Mouse (Mus musculus): ENCODE measurements around the gene Qpct. TPM values are rescaled to one million over a fixed set of nuclear protein-coding genes. Genes with fewer than 3 reads are reported as not detected.

Qpct gene
- total RNA-seq, 1 experiment = 2.2 TPM

DNA sequence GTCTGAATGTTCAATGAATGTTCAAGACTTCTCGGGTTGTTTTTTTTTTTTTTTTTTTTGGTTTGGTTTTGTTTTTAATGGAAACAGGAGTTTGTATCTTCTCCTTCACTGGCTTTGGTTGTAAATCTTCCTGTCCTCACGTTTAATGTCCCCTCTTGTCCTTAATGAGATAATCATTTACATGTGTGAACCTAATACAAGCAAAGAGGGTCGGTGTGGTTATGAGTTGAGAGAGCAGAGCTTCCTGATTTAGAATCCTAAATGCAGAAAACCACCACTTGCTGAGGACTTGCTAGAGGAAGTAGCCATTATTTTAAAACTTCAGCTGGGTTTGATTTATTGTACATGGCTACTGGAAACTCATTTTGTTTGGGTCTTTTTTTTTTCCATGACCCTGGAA, 29.0 kb upstream of the Qpct start:
- no peak for TF ChIP-seq MAFK (IDR thresholded peaks at IDR 0.05; ENCODE audit: insufficient read depth, low read depth, low read length)
- no peak for TF ChIP-seq ZNF384 (IDR thresholded peaks at IDR 0.05; ENCODE audit: low read depth, low read length)
- TF ChIP-seq CHD2 (IDR thresholded peaks at IDR 0.05; ENCODE audit: low read depth, low read length) = no peak
- TF ChIP-seq ZC3H11A (IDR thresholded peaks at IDR 0.05; ENCODE audit: borderline replicate concordance, low read depth, low read length) = no peak
- no peak for TF ChIP-seq HCFC1 (IDR thresholded peaks at IDR 0.05; ENCODE audit: borderline replicate concordance, insufficient read depth, low read length)
- Histone ChIP-seq H3K36me3 (ENCODE audit: control insufficient read depth, insufficient read depth, low read length, poor library complexity, severe bottlenecking) (no peaks in the 10 kb centered on the region), H3K27ac (ENCODE audit: insufficient read depth, low read depth, low read length, poor library complexity, severe bottlenecking) (no peak overlapping the region), H3K9me3 (ENCODE audit: control insufficient read depth, insufficient read depth, low read depth, low read length) (no peaks in the 10 kb centered on the region), H3K9ac (ENCODE audit: insufficient read depth, low read depth, low read length, poor library complexity, severe bottlenecking) (no peak overlapping the region), H3K4me1 (ENCODE audit: control insufficient read depth in 2 of 2, insufficient read depth in 2 of 2, low read length in 2 of 2, poor library complexity in 1 of 2) (no peaks in the 10 kb centered on the region), H3K4me3 (ENCODE audit: insufficient read depth in 1 of 2, low read depth in 1 of 2, low read length in 2 of 2, poor library complexity in 1 of 2, severe bottlenecking in 1 of 2) (no peak overlapping the region)
- in situ Hi-C loops (cut with MboI; ENCODE audit: low sequenced_read_pairs in 2 of 2, unreplicated experiment in 2 of 2) = no loop called here
- DNase-seq (ENCODE audit: low read depth, low spot score) = no peak

DNA sequence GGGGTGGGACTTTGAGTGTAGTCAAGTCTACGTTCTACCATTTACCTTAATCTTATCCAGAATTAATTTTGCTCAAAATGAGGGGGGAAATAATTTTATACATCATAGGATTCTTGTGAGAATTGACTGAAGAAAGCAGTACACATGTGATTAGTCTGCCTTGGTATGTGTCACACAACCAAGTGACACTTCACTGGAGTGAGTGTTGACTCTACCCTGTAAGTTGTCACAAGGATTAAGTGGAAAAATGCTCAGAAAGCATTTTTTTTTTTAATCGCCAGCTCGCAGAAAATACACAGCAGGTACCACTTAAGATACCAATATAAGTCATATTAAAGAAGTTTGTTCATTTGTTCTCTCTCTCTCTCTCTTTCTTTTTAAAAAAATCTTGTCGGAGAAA, 27.2 kb upstream of the Qpct start:
- TF ChIP-seq CHD2 (IDR thresholded peaks at IDR 0.05; ENCODE audit: low read depth, low read length) (no peak), ZNF384 (IDR thresholded peaks at IDR 0.05; ENCODE audit: low read depth, low read length) (no peak), MAFK (IDR thresholded peaks at IDR 0.05; ENCODE audit: insufficient read depth, low read depth, low read length) (no peak), HCFC1 (IDR thresholded peaks at IDR 0.05; ENCODE audit: borderline replicate concordance, insufficient read depth, low read length) (no peak), ZC3H11A (IDR thresholded peaks at IDR 0.05; ENCODE audit: borderline replicate concordance, low read depth, low read length) (no peak)
- no peak overlapping the region for H3K27ac ChIP-seq (ENCODE audit: insufficient read depth, low read depth, low read length, poor library complexity, severe bottlenecking)
- in situ Hi-C loops (cut with MboI; ENCODE audit: low sequenced_read_pairs in 2 of 2, unreplicated experiment in 2 of 2) = no loop called here
- no peak overlapping the region for H3K9ac ChIP-seq (ENCODE audit: insufficient read depth, low read depth, low read length, poor library complexity, severe bottlenecking)
- no peaks in the 10 kb centered on the region for H3K4me1 ChIP-seq (ENCODE audit: control insufficient read depth in 2 of 2, insufficient read depth in 2 of 2, low read length in 2 of 2, poor library complexity in 1 of 2)
- no peaks in the 10 kb centered on the region for H3K36me3 ChIP-seq (ENCODE audit: control insufficient read depth, insufficient read depth, low read length, poor library complexity, severe bottlenecking)
- no peak overlapping the region for H3K4me3 ChIP-seq (ENCODE audit: insufficient read depth in 1 of 2, low read depth in 1 of 2, low read length in 2 of 2, poor library complexity in 1 of 2, severe bottlenecking in 1 of 2)
- H3K9me3 ChIP-seq (ENCODE audit: control insufficient read depth, insufficient read depth, low read depth, low read length) = no peaks in the 10 kb centered on the region
- no peak for DNase-seq (ENCODE audit: low read depth, low spot score)

DNA sequence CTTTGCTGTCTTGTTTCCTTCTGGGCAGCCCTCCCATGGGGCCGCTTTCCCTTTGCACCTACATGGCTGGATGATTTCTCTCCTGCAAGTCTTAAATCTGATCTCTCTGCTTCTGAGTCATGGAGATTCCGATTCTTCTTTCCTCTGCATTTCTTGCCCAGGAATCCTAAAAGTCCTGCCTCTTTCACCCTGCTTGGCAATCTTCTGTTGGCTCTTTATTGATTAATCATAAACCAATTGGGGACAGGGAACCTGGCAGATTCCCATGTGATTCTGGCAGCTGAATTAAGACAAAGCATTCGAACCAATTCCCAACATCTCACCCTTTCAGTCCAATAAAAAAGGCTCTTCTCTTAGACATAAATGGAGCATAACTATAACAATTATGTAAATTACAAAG, 22.5 kb upstream of the Qpct start:
- in situ Hi-C loops (cut with MboI; ENCODE audit: low sequenced_read_pairs in 2 of 2, unreplicated experiment in 2 of 2) = no loop called here
- Histone ChIP-seq H3K4me1 (ENCODE audit: control insufficient read depth in 2 of 2, insufficient read depth in 2 of 2, low read length in 2 of 2, poor library complexity in 1 of 2) (no peaks in the 10 kb centered on the region), H3K27ac (ENCODE audit: insufficient read depth, low read depth, low read length, poor library complexity, severe bottlenecking) (no peak overlapping the region), H3K9ac (ENCODE audit: insufficient read depth, low read depth, low read length, poor library complexity, severe bottlenecking) (no peak overlapping the region), H3K36me3 (ENCODE audit: control insufficient read depth, insufficient read depth, low read length, poor library complexity, severe bottlenecking) (no peaks in the 10 kb centered on the region), H3K9me3 (ENCODE audit: control insufficient read depth, insufficient read depth, low read depth, low read length) (no peaks in the 10 kb centered on the region), H3K4me3 (ENCODE audit: insufficient read depth in 1 of 2, low read depth in 1 of 2, low read length in 2 of 2, poor library complexity in 1 of 2, severe bottlenecking in 1 of 2) (no peak overlapping the region)
- TF ChIP-seq CHD2 (IDR thresholded peaks at IDR 0.05; ENCODE audit: low read depth, low read length) (no peak), MAFK (IDR thresholded peaks at IDR 0.05; ENCODE audit: insufficient read depth, low read depth, low read length) (no peak), ZNF384 (IDR thresholded peaks at IDR 0.05; ENCODE audit: low read depth, low read length) (no peak), HCFC1 (IDR thresholded peaks at IDR 0.05; ENCODE audit: borderline replicate concordance, insufficient read depth, low read length) (no peak), ZC3H11A (IDR thresholded peaks at IDR 0.05; ENCODE audit: borderline replicate concordance, low read depth, low read length) (no peak)
- no peak for DNase-seq (ENCODE audit: low read depth, low spot score)

DNA sequence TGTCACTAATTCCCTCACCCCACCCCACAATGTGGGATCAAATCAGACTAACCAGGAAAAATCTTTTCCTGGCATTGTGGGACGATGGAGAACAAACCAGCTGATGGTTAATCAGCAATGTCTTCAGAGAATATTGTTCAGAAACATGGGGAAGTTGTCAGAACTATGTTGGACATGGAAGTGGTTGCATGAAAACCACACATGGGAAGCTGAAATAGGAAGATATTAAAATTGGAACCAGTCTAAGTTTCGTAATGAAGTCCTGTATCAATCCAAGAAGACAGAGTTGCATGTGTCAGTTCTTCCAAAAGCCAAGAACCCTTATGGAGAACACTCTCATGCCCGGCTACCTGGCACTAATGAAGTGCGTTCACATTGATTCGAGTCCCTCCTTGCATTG, 20.1 kb upstream of the Qpct start:
- Histone ChIP-seq H3K4me3 (ENCODE audit: insufficient read depth in 1 of 2, low read depth in 1 of 2, low read length in 2 of 2, poor library complexity in 1 of 2, severe bottlenecking in 1 of 2) (no peak overlapping the region), H3K4me1 (ENCODE audit: control insufficient read depth in 2 of 2, insufficient read depth in 2 of 2, low read length in 2 of 2, poor library complexity in 1 of 2) (no peaks in the 10 kb centered on the region), H3K27ac (ENCODE audit: insufficient read depth, low read depth, low read length, poor library complexity, severe bottlenecking) (no peak overlapping the region), H3K9me3 (ENCODE audit: control insufficient read depth, insufficient read depth, low read depth, low read length) (no peaks in the 10 kb centered on the region), H3K36me3 (ENCODE audit: control insufficient read depth, insufficient read depth, low read length, poor library complexity, severe bottlenecking) (no peaks in the 10 kb centered on the region), H3K9ac (ENCODE audit: insufficient read depth, low read depth, low read length, poor library complexity, severe bottlenecking) (no peak overlapping the region)
- TF ChIP-seq MAFK (IDR thresholded peaks at IDR 0.05; ENCODE audit: insufficient read depth, low read depth, low read length) = no peak
- TF ChIP-seq HCFC1 (IDR thresholded peaks at IDR 0.05; ENCODE audit: borderline replicate concordance, insufficient read depth, low read length) = no peak
- TF ChIP-seq ZNF384 (IDR thresholded peaks at IDR 0.05; ENCODE audit: low read depth, low read length) = no peak
- TF ChIP-seq ZC3H11A (IDR thresholded peaks at IDR 0.05; ENCODE audit: borderline replicate concordance, low read depth, low read length) = no peak
- no peak for TF ChIP-seq CHD2 (IDR thresholded peaks at IDR 0.05; ENCODE audit: low read depth, low read length)
- no peak for DNase-seq (ENCODE audit: low read depth, low spot score)
- in situ Hi-C loops (cut with MboI; ENCODE audit: low sequenced_read_pairs in 2 of 2, unreplicated experiment in 2 of 2) = no loop called here

DNA sequence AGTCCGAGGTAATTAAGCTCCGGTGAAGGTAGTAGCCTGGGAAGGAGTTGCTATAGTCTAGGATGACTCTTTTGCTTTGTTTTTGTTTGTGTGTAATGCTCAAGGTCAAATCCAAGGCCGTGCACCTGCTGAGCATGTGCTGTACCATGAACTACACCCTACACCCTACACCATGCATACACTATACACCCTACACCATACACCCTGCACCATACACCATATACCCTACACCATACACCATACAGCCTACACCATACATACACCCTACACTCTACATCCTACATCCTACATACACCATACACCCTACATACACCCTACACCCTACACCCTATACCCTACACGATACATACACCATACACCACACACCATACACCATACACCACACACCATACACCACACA, 18.9 kb upstream of the Qpct start:
- DNase-seq (ENCODE audit: low read depth, low spot score) = no peak
- no peak overlapping the region for H3K4me3 ChIP-seq (ENCODE audit: insufficient read depth in 1 of 2, low read depth in 1 of 2, low read length in 2 of 2, poor library complexity in 1 of 2, severe bottlenecking in 1 of 2)
- no peak overlapping the region for H3K9ac ChIP-seq (ENCODE audit: insufficient read depth, low read depth, low read length, poor library complexity, severe bottlenecking)
- TF ChIP-seq ZC3H11A (IDR thresholded peaks at IDR 0.05; ENCODE audit: borderline replicate concordance, low read depth, low read length) = no peak
- no peak for TF ChIP-seq HCFC1 (IDR thresholded peaks at IDR 0.05; ENCODE audit: borderline replicate concordance, insufficient read depth, low read length)
- TF ChIP-seq MAFK (IDR thresholded peaks at IDR 0.05; ENCODE audit: insufficient read depth, low read depth, low read length) = no peak
- no peak overlapping the region for H3K27ac ChIP-seq (ENCODE audit: insufficient read depth, low read depth, low read length, poor library complexity, severe bottlenecking)
- H3K36me3 ChIP-seq (ENCODE audit: control insufficient read depth, insufficient read depth, low read length, poor library complexity, severe bottlenecking) = no peaks in the 10 kb centered on the region
- no peaks in the 10 kb centered on the region for H3K4me1 ChIP-seq (ENCODE audit: control insufficient read depth in 2 of 2, insufficient read depth in 2 of 2, low read length in 2 of 2, poor library complexity in 1 of 2)
- in situ Hi-C loops (cut with MboI; ENCODE audit: low sequenced_read_pairs in 2 of 2, unreplicated experiment in 2 of 2) = no loop called here
- no peaks in the 10 kb centered on the region for H3K9me3 ChIP-seq (ENCODE audit: control insufficient read depth, insufficient read depth, low read depth, low read length)
